Mouse (Mus musculus): Measurements from ENCODE around the gene Mettl7b. TPM values are rescaled to one million over a fixed set of nuclear protein-coding genes. Genes with fewer than 3 reads are reported as not detected.
A peak's percentile ranks its signal among the peaks of the same experiment; 100 is the strongest.

Mettl7b gene
- polyA plus RNA-seq, 1 experiment from 2014 or later, result not detected

DNA sequence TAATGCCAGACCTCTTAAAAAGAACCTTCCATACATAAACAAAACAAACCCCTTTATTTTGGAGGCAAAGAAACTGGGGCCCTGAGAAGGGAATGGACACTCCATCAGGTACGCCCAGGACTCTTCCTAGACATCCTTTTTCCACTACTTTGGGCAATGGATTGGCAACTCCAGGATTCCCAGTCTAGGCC is 38.1 kb downstream of the Mettl7b start, which contains the start of gene Rdh5:
Gene Rdh5 (minus strand): TSS at position 67 of the 191 bp plus-strand sequence.
- peaks cover 22% of the 10 kb centered on the region for H3K4me1 ChIP-seq (ENCODE audit: control insufficient read depth, insufficient read depth, low read length)
- WGBS, result 9% methylated on average over 1 of the region's 1 CpGs
- peak within 1 kb of the TSS; percentile 85 for H3K27ac ChIP-seq (ENCODE audit: low read depth, low read length)
- ATAC-seq (ENCODE audit: low read depth), result no peak
- H3K27me3 ChIP-seq (ENCODE audit: control insufficient read depth, insufficient read depth, low read length), result no peaks in the 10 kb centered on the region; the same call in 1 of the 2 replicates
- H3K4me3 ChIP-seq (ENCODE audit: low read depth, low read length), result peak within 1 kb of the TSS; percentile 67
- H3K9me3 ChIP-seq (ENCODE audit: control insufficient read depth, low read length), result no peaks in the 10 kb centered on the region
- no peaks in the 10 kb centered on the region for H3K36me3 ChIP-seq (ENCODE audit: control insufficient read depth, insufficient read depth, low read length)
- peak within 1 kb of the TSS; percentile 75 for H3K4me2 ChIP-seq (ENCODE audit: low read depth, low read length)
- peak within 1 kb of the TSS; percentile 64 for H3K9ac ChIP-seq (replicated peaks; ENCODE audit: low read depth, low read length)

DNA sequence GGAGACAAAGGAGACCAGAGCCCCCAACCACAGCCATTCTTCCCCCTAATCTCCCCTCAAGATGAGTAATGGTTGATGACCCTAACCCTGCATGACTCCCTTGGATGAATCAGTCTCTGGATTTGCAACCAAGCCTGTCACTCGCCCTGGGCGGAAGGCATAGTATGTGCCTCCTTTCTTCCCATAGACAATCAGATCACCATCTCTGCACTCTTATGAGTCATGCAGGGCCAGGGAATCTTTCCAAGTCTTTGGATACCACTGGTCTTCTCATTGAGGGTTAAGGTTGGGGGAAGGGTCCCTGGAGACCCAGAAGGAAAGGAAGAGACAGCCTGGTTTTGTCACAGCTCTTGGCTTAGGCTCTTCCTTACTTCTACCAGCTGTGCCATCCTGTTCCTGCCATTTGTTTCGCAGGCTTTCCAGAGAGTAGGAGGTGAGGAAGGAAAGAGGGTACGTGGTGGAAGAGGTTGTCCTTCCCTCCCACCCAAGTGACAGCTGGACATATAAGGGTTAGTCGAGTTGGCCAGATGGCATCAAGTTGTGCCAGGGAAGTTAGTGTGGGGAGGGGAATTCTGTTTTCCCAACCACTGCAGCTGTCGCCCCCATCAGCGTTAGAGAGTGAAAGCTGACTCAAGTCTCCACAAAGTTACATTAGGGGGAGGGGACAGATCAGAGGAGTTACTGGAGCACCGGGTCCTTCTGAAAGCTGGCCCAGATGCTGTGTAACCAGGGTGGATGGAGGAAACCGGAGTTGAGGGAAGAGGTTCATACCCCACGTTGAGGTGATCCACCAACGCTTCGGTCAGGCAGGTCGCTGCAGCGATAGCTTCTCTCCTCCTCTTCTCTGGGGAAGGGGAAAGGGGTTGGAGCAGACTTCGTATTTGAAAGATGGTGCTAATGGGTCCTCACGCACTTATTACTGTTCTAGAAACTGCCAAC is 38.6 kb downstream of the Mettl7b start:
- 71% methylated on average over 16 of the region's 16 CpGs for WGBS

DNA sequence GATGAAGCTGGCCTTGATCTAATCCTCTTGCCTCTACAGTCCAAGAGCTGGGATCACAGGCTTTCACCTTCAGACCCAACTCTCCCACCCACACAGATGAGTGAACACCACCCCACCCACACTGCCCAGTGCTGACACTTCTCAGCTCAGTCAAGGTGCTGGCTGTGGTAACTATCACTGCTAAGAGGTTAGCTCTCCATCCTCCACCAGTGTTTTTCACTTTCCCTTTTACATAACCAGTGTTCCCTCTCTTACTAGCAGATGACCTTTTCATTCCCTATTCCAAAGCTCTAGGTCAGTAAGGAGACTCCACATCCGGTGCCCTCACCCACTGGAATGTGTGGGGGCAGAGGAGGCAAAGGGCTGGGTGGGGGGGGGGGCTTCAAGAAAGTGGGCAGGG is 39.5 kb downstream of the Mettl7b start:
- Histone ChIP-seq H3K4me3 (ENCODE audit: low read depth, low read length) (no peak overlapping the region), H3K4me1 (ENCODE audit: control insufficient read depth, insufficient read depth, low read length) (peaks cover 22% of the 10 kb centered on the region), H3K9me3 (ENCODE audit: control insufficient read depth, low read length) (no peaks in the 10 kb centered on the region), H3K27me3 (ENCODE audit: control insufficient read depth, insufficient read depth, low read length) (no peaks in the 10 kb centered on the region; the same call in 1 of the 2 replicates), H3K4me2 (ENCODE audit: low read depth, low read length) (no peak overlapping the region; the same call in 1 of the 2 replicates), H3K27ac (ENCODE audit: low read depth, low read length) (no peak overlapping the region), H3K36me3 (ENCODE audit: control insufficient read depth, insufficient read depth, low read length) (no peaks in the 10 kb centered on the region), H3K9ac (replicated peaks; ENCODE audit: low read depth, low read length) (no peak overlapping the region)
- no peak for ATAC-seq (ENCODE audit: low read depth)
- 87% methylated on average over 1 of the region's 1 CpGs for WGBS

More for the DNA sequence above, 38.6 kb downstream of the Mettl7b start:
- Histone ChIP-seq H3K4me2 (ENCODE audit: low read depth, low read length) (peak overlapping the region; percentile 75), H3K27ac (ENCODE audit: low read depth, low read length) (peak overlapping the region; percentile 85; the same call in 1 of the 2 replicates), H3K4me3 (ENCODE audit: low read depth, low read length) (peak overlapping the region; percentile 67), H3K36me3 (ENCODE audit: control insufficient read depth, insufficient read depth, low read length) (no peaks in the 10 kb centered on the region), H3K9ac (replicated peaks; ENCODE audit: low read depth, low read length) (no peak overlapping the region), H3K4me1 (ENCODE audit: control insufficient read depth, insufficient read depth, low read length) (peaks cover 22% of the 10 kb centered on the region), H3K27me3 (ENCODE audit: control insufficient read depth, insufficient read depth, low read length) (no peaks in the 10 kb centered on the region; the same call in 1 of the 2 replicates), H3K9me3 (ENCODE audit: control insufficient read depth, low read length) (no peaks in the 10 kb centered on the region)
- ATAC-seq (ENCODE audit: low read depth), result no peak

DNA sequence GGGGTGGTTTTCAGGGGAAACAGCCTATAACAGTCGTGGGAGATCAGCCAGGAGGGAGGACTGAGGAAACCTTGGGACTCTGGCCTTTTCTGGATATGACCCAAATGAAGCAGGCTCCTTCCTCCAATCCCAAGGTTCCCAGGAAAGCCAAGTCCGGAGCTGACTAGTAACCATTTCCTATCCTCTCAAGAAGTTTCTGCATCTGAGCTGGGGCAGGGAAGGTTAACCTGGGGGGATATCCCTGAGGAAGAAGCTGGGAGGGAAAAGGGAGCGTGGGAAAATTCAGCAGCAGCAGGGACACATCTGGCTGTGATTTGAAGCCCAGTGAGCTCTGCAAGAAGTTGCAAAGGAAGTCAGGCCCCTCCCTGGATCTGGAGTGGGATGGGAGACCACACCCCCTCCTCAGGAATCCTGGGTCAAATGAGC is 40.0 kb downstream of the Mettl7b start:
- Histone ChIP-seq H3K9me3 (ENCODE audit: control insufficient read depth, low read length) (no peaks in the 10 kb centered on the region), H3K36me3 (ENCODE audit: control insufficient read depth, insufficient read depth, low read length) (no peaks in the 10 kb centered on the region), H3K4me1 (ENCODE audit: control insufficient read depth, insufficient read depth, low read length) (peaks cover 22% of the 10 kb centered on the region), H3K9ac (replicated peaks; ENCODE audit: low read depth, low read length) (no peak overlapping the region), H3K4me2 (ENCODE audit: low read depth, low read length) (no peak overlapping the region; the same call in 1 of the 2 replicates), H3K4me3 (ENCODE audit: low read depth, low read length) (no peak overlapping the region), H3K27me3 (ENCODE audit: control insufficient read depth, insufficient read depth, low read length) (no peaks in the 10 kb centered on the region), H3K27ac (ENCODE audit: low read depth, low read length) (no peak overlapping the region)
- 85% methylated on average over 3 of the region's 3 CpGs for WGBS
- ATAC-seq (ENCODE audit: low read depth), result no peak

DNA sequence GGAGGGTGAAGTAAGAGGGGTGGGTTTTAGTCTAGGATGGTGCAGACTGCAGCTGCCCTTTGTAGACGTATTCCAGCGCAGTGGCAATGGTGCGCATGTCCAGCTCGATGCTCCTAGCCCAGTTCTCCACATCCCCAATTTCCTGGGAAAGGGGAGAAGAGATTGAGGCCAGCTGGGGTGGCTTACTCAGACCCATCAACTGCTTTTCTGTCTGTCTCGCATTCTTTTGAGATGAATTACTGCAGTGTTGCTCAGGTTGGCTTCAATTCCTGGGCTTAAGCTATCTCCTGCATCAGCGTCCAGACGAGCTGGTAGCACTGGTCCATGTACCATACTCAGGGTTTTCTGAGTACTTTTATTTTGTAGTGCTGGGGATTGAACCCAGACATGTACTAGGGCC is 40.8 kb downstream of the Mettl7b start:
- Histone ChIP-seq H3K27me3 (ENCODE audit: control insufficient read depth, insufficient read depth, low read length) (no peaks in the 10 kb centered on the region), H3K9me3 (ENCODE audit: control insufficient read depth, low read length) (no peaks in the 10 kb centered on the region), H3K4me3 (ENCODE audit: low read depth, low read length) (no peak overlapping the region), H3K4me1 (ENCODE audit: control insufficient read depth, insufficient read depth, low read length) (peaks cover 22% of the 10 kb centered on the region), H3K36me3 (ENCODE audit: control insufficient read depth, insufficient read depth, low read length) (no peaks in the 10 kb centered on the region), H3K27ac (ENCODE audit: low read depth, low read length) (no peak overlapping the region), H3K4me2 (ENCODE audit: low read depth, low read length) (no peak overlapping the region), H3K9ac (replicated peaks; ENCODE audit: low read depth, low read length) (no peak overlapping the region)
- ATAC-seq (ENCODE audit: low read depth), result no peak
- 84% methylated on average over 7 of the region's 7 CpGs for WGBS

DNA sequence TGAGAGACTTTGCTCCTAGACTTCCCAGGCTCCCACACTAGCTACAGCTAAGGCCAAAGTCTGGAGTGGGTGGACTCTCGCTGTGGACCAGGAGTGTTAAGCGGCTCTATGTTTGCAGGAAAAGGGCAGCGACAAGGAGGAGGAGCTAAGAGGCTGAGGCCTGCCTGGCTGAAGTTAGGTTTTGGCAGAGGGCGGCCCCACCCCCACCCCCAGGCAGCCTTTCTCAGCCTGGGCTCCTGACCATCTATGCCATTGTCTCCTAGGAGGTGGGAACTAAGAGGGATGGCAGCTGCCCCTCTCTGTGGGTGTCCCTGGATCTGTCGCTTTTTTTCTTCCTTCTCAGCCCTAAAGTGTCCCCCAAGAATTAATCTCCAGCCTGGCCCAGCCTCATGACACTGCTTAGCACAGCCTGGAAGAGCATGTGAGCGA is 41.6 kb downstream of the Mettl7b start:
- 12% methylated on average over 6 of the region's 6 CpGs for WGBS
- Histone ChIP-seq H3K27me3 (ENCODE audit: control insufficient read depth, insufficient read depth, low read length) (no peaks in the 10 kb centered on the region), H3K27ac (ENCODE audit: low read depth, low read length) (0 out of 2 replicates have a peak overlapping the region, but pooled peaks have one; percentile 55), H3K4me2 (ENCODE audit: low read depth, low read length) (no peak overlapping the region; the same call in 1 of the 2 replicates), H3K36me3 (ENCODE audit: control insufficient read depth, insufficient read depth, low read length) (no peaks in the 10 kb centered on the region), H3K4me1 (ENCODE audit: control insufficient read depth, insufficient read depth, low read length) (peaks cover 22% of the 10 kb centered on the region), H3K9ac (replicated peaks; ENCODE audit: low read depth, low read length) (no peak overlapping the region), H3K9me3 (ENCODE audit: control insufficient read depth, low read length) (no peaks in the 10 kb centered on the region), H3K4me3 (ENCODE audit: low read depth, low read length) (no peak overlapping the region)
- no peak for ATAC-seq (ENCODE audit: low read depth)

DNA sequence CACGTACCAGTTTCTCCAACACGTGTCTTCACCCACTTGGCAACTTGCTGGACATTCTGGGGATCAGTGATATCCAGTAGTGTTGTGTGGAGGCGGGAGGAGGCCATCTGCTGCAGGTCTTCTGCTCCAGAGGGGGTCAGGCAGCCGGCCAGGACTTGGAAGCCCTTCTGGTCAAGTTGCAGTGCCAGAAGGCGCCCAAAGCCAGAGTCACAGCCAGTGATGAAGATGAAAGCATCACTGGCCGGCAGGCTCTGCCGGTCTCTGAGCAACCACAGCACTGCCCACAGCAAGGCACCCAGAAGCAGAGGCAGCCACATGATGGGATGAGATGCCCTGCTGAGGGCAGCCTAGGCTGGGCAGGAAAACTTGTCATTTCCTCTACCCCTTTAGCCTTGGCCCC is 42.5 kb downstream of the Mettl7b start:
- Histone ChIP-seq H3K4me1 (ENCODE audit: control insufficient read depth, insufficient read depth, low read length) (peaks cover 16% of the 10 kb centered on the region), H3K27me3 (ENCODE audit: control insufficient read depth, insufficient read depth, low read length) (no peaks in the 10 kb centered on the region), H3K4me2 (ENCODE audit: low read depth, low read length) (no peak overlapping the region; the same call in 1 of the 2 replicates), H3K9me3 (ENCODE audit: control insufficient read depth, low read length) (no peaks in the 10 kb centered on the region), H3K27ac (ENCODE audit: low read depth, low read length) (0 out of 2 replicates have a peak overlapping the region, but pooled peaks have one; percentile 4), H3K9ac (replicated peaks; ENCODE audit: low read depth, low read length) (no peak overlapping the region), H3K36me3 (ENCODE audit: control insufficient read depth, insufficient read depth, low read length) (no peaks in the 10 kb centered on the region), H3K4me3 (ENCODE audit: low read depth, low read length) (no peak overlapping the region)
- 78% methylated on average over 7 of the region's 7 CpGs for WGBS
- no peak for ATAC-seq (ENCODE audit: low read depth)

DNA sequence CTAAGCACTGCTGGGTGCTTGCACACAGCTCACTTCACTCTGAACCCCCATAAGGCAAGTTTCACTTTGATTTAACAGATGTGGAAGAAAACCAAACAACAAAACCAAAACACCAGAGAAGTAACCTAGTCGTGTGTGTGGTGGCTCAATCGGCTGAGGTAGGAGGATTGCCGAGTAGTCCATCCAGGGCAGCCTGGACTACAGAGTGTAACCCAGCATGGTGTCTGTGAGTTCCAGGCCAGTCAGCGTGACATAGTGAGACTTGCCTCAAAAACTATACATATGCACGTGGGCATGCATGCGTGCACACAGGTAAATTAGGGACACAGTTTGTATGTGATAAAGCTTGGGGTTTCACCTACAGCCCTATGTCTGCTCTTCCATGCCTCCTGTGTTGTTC is 43.4 kb downstream of the Mettl7b start:
- Histone ChIP-seq H3K27ac (ENCODE audit: low read depth, low read length) (no peak overlapping the region), H3K36me3 (ENCODE audit: control insufficient read depth, insufficient read depth, low read length) (no peaks in the 10 kb centered on the region), H3K9me3 (ENCODE audit: control insufficient read depth, low read length) (no peaks in the 10 kb centered on the region), H3K9ac (replicated peaks; ENCODE audit: low read depth, low read length) (no peak overlapping the region), H3K4me3 (ENCODE audit: low read depth, low read length) (no peak overlapping the region), H3K4me1 (ENCODE audit: control insufficient read depth, insufficient read depth, low read length) (peaks cover 11% of the 10 kb centered on the region), H3K4me2 (ENCODE audit: low read depth, low read length) (no peak overlapping the region), H3K27me3 (ENCODE audit: control insufficient read depth, insufficient read depth, low read length) (no peaks in the 10 kb centered on the region)
- WGBS, result 92% methylated on average over 6 of the region's 6 CpGs
- ATAC-seq (ENCODE audit: low read depth), result no peak

DNA sequence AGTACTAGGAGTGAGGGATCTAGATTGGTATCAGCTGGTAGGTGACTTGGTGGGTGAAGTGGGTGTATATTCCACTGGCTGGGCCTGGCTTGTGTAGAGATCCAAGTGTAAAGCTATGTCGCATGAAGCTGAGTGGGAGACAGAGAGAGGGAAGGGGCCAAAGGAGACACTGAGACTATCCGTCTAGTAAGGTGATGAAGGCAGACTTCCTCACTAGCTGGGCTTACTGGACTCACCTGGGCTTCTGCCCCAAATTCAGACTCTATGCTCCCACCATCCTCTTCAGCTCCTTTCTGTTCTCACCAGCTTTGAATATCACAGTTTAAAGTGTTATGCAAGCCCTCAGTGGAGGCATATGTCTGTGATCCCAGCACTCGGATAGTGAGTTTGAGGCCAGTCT is 44.1 kb downstream of the Mettl7b start:
- Histone ChIP-seq H3K9me3 (ENCODE audit: control insufficient read depth, low read length) (no peaks in the 10 kb centered on the region), H3K36me3 (ENCODE audit: control insufficient read depth, insufficient read depth, low read length) (no peaks in the 10 kb centered on the region), H3K4me3 (ENCODE audit: low read depth, low read length) (no peak overlapping the region), H3K27ac (ENCODE audit: low read depth, low read length) (no peak overlapping the region), H3K4me2 (ENCODE audit: low read depth, low read length) (no peak overlapping the region), H3K4me1 (ENCODE audit: control insufficient read depth, insufficient read depth, low read length) (peaks cover 4% of the 10 kb centered on the region; the same call in 1 of the 2 replicates), H3K9ac (replicated peaks; ENCODE audit: low read depth, low read length) (no peak overlapping the region), H3K27me3 (ENCODE audit: control insufficient read depth, insufficient read depth, low read length) (no peaks in the 10 kb centered on the region)
- no peak for ATAC-seq (ENCODE audit: low read depth)
- WGBS, result 92% methylated on average over 3 of the region's 3 CpGs

Data from neural tube, embryonic 14.5 days (tissue).